Mouse (Mus musculus): ENCODE measurements around the gene Sipa1l1. TPM values are rescaled to one million over a fixed set of nuclear protein-coding genes. Genes with fewer than 3 reads are reported as not detected.

Gene Sipa1l1
- polyA plus RNA-seq, 1 experiment, result 17.5 TPM

DNA sequence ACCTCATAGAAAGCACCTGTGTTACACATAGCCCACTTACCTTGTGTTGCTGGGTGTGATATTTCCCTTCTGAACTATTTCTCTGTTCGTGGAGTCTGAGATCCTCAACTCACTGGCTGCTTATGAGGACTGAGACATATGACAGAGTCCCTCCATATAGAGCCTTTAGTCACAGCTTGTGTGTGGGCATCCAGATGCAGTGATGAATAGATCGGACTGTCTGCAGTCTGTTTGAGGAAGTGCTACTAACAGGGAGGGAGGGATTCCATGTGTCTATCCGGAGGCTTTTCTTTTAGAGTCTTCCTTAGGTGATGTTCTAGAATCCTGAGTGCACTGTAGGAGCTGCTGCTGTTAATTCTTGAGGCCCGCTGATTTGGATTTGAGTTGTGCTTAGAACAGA is 165.4 kb downstream of the Sipa1l1 start:
- no peak for DNase-seq (ENCODE audit: low spot score)

DNA sequence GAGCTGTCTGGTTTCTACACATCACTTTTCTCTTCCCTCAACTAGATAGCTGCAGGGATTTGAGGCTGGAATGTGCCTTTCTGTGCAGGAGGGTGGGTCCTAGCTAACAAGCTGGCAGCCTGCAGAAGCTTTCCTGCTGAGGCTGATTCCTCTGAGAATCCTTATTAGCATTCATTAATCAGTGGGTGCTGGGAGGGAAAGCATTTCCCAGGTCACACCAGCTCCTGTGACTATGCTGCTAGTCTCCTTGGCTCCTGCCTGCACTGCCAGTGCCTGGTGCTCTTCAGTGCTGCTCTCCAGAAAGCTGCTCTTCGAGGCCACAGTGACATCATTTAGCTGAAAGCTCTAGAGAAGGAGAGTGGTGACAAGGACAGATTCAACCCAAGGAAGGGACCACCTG is 166.0 kb downstream of the Sipa1l1 start:
- no peak for DNase-seq (ENCODE audit: low spot score)

DNA sequence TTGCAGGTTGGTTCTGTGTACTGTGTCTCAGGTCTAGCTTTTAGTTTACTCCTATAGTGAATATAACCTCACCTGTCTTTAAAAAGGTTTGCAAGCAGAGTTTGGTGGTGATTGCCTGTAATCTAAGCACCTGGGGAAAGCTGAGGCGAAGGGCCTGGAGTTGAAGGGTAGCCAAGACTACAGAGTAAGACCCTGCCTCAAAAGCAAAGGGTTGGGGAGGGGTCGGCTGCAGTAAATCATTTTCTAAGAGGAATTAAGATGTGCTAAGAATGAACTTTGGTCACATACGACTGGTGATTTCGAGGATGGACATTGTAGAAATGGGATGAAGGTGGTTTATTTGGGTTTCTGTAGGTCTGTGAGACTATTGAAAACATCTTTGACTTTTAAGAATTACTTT is 169.4 kb downstream of the Sipa1l1 start:
- no peak for DNase-seq (ENCODE audit: low spot score)

DNA sequence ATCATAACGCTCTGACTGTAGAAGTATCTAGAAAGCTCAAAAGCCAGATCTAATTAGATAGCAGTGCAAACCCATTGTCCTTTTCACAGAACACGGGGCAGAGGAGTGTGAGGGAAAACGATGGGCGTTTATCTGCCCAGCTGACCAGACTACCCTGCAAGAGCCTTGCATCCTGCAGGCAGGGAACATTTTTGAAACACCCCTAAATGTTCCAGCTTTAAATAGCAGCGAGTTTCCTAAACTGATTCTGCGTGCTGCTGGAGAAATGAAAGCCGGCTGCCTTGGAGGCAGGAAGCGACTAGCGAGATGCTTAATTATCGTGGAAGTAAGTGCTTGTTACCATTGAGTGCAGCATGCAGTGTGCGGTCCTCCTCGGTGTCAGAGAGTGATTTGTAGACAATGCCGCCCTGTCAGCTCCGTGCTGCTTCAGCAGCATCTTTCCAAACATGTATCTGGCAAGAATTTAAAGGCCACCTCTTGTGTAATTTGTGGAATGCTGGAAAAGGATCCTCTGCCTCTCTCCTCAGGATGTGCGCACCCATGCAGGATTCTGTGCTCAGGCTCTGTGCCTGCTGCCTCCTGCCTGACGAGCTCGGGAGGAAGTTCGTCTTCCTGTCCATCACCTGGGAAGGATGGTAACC is 170.2 kb downstream of the Sipa1l1 start:
- DNase-seq (ENCODE audit: low spot score), result no peak

DNA sequence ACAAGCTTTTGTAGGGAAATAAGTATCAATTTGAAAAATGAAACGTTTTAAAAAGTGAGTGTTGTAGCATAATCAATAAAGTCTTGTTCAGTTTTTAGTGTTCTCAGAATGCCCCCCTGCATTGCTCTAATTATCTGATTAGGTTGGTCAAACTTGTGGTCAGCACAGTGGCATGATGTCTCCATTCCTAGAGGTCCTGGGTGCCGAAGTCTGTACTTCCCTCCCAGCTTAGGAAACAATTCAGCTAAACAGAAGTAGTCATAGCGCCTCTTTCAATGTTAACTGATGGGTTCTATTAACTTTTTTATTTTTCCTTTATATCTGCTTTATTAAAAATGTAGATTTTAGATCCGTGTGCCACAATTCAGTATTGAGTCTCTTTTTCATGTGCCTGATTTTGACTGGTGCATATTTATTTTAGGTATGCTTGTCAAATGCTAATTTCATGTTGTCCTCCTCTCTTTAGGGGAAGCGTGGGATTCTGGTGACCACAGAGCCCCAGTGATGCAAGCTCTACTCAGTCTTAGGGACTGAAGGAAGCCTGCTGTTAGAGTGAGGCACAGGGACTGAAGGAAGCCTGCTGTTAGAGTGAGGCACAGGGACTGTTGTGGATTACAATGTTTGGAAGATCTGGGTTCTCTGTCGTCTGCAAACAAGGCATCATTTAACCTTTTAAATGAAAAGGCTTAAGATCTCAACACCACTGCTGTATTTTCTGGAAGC is 171.2 kb downstream of the Sipa1l1 start:
- DNase-seq (ENCODE audit: low spot score), result no peak

DNA sequence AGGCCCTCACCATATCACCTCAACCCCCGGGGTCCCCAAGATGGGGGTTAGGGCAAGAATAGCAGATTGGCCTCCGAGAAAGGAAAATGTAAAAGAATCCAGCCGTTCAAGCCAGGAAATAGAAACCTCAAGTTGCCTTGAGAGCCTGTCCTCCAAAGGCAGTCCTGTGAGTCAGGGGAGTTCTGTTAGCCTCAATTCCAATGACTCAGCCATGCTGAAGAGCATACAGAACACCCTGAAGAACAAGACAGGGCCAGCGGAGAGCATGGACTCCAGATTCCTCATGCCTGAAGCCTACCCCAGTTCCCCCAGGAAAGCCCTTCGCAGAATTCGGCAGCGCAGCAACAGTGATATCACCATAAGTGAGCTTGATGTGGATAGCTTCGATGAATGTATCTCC is 172.1 kb downstream of the Sipa1l1 start:
- DNase-seq (ENCODE audit: low spot score), result no peak

DNA sequence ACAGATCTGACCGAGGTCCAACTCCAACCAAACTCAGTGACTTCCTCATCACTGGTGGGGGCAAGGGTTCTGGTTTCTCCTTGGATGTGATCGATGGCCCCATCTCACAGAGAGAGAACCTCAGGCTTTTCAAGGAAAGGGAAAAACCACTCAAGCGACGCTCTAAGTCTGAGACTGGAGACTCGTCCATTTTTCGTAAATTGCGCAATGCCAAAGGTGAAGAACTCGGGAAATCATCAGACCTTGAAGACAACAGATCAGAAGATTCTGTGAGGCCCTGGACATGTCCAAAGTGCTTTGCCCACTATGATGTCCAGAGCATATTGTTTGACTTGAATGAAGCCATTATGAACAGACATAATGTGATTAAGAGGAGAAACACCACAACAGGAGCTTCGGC is 172.6 kb downstream of the Sipa1l1 start:
- DNase-seq (ENCODE audit: low spot score), result no peak

DNA sequence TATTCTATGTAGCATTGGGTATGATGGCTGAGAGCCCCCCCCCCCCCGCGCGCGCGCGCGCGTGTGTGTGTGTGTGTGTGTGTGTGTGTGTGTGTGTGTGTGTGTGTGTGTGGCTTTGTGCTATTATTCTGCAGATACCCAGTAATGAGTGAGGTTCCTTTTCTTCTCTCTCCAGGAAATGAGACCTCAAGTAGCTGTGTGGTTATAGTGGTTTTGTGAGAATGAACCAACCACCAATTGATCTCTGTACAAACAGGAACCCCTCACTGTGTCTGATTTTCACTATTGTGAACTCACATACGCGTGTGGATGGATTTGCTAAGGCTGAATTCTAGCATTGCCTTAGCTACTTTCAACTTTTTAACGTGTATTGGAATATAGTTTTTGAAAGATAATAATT is 181.0 kb downstream of the Sipa1l1 start:
- DNase-seq (ENCODE audit: low spot score), result no peak

DNA sequence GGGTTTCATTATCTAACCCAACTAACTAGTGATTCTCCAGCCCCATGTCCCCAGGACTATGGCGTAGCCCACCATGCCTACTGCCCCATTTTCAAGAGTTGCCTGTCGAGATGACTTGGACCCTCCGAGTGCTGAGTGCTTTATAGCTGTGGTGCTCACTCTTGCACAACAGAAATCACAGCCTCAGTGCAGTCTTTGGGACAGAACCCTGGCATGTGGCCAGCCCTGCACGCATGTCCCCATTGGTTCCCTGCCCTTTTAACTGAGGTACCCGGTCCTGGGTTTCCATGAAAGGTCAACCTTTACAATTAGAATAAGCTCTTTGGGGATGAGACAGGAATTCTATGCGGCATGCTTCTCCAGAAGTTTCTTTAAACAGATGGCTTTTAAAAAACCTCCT is 181.8 kb downstream of the Sipa1l1 start:
- no peak for DNase-seq (ENCODE audit: low spot score)

DNA sequence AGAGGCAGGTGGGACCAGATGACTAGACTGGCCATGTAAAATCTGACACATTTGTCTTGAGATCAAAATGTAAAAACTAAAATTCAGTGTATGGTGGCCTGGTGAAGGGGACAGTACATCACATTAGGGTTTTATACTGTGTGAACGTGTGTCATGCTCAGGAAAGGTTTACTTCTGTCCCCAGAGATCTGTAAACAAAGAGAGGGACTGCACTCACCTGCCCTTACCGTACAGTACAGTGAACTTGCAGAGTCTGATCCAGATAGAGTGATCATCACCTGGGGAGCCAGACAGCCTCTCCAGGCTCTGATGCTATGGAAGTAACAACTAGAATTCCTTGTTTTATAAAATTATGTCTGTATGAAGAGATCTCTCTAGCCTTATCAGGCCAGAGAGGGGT is 184.5 kb downstream of the Sipa1l1 start:
- DNase-seq (ENCODE audit: low spot score), result no peak

DNA sequence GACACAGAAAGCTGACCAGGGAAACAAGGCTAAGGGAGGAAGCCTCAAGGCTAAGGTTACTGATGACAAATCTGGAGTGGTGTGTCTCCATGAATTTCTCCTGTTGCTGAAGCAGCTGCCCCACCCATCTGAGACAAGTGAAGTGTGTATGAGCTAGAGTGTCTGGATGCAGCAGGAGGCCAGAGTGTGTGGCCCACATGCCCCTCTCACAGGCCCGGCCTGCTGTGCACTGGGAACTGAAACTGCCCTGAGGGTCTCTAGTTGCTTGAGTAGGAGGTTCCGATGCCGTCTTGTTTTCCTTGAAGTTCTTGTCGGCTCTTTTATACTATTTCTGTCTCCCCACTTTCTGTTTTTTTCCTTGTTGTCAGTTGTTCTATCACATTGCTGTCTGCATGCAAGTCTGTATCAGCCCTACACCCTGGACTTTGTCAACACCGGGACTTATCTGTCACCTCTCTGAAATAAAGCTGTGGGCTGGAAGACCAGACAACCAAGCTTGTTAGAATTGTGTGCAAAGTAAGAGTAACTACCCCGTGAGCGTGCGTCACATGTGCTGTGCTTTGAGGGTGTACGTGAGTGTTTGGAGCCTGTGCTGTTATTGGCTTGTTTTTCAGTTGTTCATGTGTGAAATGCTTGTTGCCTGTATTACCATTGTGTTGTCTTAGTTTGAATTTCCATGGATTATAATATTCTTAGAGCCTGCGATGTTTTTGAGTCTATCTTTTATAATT is 186.5 kb downstream of the Sipa1l1 start:
- no peak for DNase-seq (ENCODE audit: low spot score)

DNA sequence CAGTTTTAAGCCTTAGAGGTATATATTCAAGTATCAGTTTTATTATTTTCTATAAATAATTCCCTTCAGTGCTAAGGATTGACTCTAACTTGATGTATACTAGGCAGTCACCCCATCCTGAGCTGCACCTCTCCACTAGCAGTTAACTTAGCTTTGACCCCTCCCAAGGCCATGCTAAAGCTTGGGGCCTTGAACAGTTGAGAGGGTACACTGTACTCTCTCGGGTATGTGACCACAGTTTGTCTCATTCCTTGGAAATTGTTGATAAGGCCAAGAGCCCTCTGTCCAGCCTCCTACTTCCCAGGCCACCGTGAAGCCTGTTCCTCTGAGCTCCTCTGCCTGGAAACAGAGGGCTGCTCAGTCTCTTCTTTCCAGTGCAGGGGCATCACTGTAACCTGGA is 187.4 kb downstream of the Sipa1l1 start:
- no peak for DNase-seq (ENCODE audit: low spot score)

DNA sequence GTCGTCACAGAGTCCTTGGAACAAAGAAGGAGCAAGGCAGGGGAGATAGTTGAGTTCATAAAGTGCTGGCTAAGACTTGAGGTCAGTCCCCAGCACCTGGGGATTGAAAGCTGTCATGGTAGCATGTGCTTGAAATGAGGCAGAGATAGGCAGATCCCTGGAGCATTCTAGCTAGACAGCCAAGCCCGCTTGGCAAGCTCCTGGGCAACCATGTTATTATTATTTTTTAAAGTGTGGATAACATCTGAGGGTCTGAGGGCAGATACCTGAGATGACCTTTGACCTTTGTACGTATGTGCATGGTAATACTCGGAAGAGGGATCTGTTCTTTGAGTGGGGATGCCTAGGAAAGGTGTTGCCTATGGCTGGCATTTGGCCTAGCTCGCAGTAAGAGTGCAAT is 188.3 kb downstream of the Sipa1l1 start:
- no peak for DNase-seq (ENCODE audit: low spot score)

DNA sequence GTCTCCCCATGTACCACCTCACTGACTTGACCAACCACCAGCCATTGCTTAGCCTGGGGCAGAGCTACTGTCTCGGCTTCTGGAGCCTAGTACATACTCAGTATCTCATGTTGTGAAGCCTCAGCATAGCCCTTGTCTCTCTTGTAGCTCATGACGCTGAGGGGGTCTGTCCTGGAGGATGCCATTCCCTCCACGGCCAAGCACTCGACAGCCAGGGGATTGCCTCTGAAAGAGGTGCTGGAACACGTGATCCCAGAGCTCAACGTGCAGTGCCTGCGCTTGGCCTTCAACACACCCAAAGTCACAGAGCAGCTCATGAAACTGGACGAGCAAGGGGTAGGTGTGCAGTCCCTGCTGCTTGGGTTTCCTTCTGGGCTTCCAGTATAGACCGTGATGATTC is 193.7 kb downstream of the Sipa1l1 start:
- DNase-seq (ENCODE audit: low spot score), result no peak

DNA sequence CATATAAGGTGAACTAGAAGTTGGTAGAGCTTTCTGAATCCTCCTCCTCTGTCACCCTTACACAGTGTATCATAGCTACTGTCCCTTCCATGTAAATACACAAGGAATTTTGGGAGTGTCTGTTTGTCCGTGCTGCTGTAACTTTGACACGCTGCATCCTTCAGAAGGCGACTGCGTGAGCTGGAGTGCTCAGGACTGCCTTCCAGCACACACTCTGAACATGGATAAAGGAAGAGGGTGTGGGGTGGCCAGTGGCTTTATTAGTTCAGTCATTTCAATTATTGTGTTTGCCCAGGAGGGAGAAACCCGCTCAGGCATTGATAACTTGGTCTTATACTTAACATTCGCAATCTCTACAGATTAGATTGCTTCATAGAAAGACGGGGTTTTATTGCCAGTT is 195.1 kb downstream of the Sipa1l1 start:
- no peak for DNase-seq (ENCODE audit: low spot score)

DNA sequence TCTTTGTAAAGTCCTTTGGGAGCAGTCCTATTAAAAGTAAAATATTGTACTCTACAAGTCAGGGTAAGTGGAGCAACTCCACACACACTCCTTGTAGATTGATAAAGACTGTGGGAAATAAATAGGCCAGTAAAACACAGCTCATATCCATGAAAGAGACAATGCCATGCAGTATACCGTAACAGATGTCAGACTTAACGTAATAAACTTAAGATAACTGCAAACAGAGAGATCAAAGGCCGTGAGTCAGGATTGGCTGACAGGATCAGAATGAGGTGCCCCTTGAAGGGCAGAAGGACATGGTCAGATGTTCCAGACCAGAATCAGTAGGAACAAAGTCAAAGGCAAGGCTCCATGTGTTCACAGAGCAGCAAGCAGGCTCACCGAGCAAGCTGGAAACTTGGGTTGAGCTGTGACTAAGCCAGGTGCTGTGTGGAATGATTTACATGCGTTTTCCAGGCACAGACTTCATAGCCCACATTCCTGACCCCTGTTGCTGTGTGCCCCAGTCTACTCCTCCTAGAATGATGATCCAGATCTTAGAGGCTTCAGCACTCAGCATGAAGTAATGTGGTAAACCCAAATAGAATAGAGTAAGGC is 196.3 kb downstream of the Sipa1l1 start:
- DNase-seq (ENCODE audit: low spot score), result no peak

DNA sequence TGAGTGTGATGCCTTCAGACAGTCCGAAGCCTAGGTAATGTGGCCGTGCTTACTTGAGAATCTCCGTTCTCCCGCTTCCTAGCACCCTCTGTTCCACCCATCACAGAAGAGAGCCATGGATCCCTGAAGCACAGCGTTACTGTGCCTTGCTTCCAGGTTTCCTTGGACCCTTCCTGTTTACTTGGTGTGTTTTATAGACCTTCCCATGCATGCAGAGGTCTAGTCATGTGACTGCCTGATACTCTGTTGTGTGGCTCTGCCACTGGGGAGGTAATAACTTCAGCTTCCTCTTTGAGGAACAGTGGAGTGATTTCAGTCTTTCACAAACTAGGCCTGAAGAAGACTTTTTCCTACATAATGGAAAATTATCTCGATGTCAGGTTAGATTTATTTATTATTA is 197.6 kb downstream of the Sipa1l1 start:
- no peak for DNase-seq (ENCODE audit: low spot score)

DNA sequence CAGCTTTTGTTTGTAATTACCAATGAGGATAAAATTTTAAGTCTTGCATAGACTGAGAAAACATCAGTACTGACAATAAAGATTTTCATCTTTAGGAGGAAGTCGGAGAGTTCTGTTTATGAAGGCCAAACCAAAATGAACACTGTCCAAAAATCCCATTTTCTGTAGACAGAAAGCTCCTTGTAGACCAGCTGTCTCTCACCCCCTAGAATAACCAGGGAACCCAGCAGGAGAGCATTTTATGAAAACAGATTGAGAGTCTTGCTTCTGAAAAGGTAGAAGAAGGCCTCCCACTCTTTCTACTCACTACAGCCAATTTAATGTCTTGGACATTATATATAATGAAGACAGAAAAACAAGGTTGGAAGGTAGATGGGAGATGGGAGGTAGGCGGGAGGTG is 198.2 kb downstream of the Sipa1l1 start:
- DNase-seq (ENCODE audit: low spot score), result no peak

DNA sequence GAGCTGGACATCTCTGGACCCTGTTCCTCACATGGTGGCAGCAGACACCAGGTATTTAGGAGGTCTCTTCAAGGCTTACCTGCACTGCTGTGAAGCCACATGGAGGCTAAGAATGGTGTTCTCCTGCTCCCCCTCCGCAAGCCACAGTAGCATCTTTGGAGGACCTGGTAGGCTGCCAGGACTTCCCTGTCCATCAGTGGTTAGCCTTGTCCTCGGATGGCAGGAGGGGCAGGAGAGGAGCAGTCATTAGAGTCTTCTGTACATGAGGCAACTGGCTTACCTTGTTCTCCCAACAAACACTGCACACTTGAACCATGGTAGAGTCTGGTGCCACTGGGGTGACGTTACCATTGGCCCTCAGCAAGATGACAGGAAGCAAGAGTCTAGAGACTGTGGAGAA is 198.9 kb downstream of the Sipa1l1 start:
- no peak for DNase-seq (ENCODE audit: low spot score)

DNA sequence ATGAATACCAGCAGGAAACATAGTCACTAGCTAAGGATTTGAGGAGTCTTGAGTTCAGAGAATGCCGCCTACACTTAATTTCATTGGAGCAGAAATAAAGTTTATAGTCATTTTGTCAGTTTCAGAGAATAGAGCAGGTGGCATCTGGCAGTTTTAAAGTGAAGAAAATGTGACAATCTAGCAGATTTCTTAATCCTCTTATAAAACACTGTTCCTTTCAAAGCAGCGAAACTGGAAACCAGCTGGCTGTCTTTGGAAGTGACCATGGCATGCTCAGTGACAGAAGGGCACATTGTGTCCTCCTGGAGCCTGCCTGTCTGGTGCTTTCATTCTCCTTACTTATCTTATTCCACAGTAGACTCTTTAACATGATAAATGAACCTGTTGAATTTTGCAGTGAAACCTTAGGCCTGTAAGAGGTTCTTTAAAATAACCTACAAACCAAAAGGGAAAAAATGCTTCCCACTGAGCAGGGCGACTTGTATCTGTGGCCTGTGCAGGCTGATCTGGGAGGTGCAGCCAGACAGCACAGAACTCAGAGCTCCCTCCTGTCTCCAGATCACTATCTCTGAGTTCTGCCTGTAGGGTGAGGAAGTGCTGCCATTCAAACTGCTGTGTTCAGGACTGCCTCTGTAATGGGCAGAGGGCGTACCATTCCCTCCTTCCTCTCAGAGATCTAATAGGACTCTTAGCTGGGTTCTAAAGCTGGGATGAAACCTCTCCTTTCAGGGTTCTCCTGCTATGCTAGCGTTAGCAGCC is 200.5 kb downstream of the Sipa1l1 start:
- DNase-seq (ENCODE audit: low spot score), result no peak

DNA sequence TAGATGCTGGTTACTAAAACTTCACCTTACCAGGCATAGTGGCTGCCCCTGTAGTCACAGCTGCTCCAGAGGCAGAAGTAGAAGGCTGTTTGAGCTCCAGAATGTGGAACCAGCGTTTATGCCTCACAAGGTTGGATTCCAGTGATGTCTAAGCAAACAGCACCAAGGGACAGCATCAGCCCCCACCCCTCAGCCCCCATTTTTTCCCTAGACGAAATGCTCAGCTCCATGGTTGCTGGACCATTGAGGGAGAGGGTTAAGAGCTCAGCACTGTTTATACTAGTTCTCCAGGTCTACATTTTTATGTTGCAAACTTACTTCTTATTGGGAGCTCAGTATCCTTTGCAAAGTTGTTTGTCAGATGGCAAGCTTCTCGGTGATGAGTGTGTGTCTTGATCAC is 202.1 kb downstream of the Sipa1l1 start:
- no peak for DNase-seq (ENCODE audit: low spot score)

DNA sequence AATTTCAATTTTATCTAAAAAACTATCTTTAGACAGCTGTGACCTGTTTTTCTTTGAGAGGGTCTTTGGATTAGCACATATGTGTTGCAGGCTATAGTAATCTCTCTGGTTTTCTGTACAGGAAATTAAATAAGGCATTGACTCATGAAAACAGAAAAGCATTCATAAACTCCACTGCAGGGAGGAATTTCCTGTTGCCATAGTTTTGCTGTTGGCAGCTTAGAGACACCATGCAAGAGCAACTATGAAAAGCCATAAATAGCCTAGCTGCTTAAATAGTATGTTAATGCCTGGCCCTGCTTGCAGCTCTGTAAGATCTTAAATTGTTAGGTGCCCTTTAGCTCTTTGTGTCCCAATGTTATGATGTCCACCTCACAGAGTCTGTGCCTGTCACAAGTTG is 204.9 kb downstream of the Sipa1l1 start:
- no peak for DNase-seq (ENCODE audit: low spot score)

All from urinary bladder, adult 2 months (tissue).